9 mouse cellular contexts compared by ENCODE assay signal in genomic region chr16:96718221-96718620, GRCm38 (mm10).
DNase-seq lines count a peak whose midpoint lies in the region; ATAC-seq lines count a peak whose summit lies in the region.
"Had no signal": no experiment of that assay in that cellular context is flagged by ENCODE, and none has a peak within 500 bp of the region (broad histone marks: within the 10 kb centered on the region; RNA-seq: fewer than 3 reads in every experiment).

No protein-coding gene starts in this region.

- H3K4me1 ChIP-seq in hindbrain, embryonic 11.5 days (replicated peaks; ENCODE audit: control insufficient read depth, insufficient read depth, low read length), result no peaks in the 10 kb centered on the region
- H3K4me1 ChIP-seq in hindbrain, embryonic 14.5 days (replicated peaks; ENCODE audit: control insufficient read depth, insufficient read depth, low read length), result peaks cover 12% of the 10 kb centered on the region

- no peak for ATAC-seq in hindbrain, embryonic 11.5 days (ENCODE audit: low FRiP score)
- ATAC-seq in hindbrain, embryonic 14.5 days (ENCODE audit: low FRiP score), result no peak
- ATAC-seq in hematopoietic stem cell, adult 5-6 weeks (replicated peaks in 1 of 2; ENCODE audit: insufficient read depth in 1 of 2, low FRiP score in 2 of 2, low TSS enrichment in 1 of 2, low read depth in 1 of 2, poor library complexity in 2 of 2, severe bottlenecking in 2 of 2), result peak; percentile 32 to 42; a peak in 1 of 4 replicates
- ATAC-seq: activated CD4-positive, CD25-positive, alpha-beta regulatory T cell, adult 4 months had no signal

- no peak overlapping the region for H3K27ac ChIP-seq in hindbrain, embryonic 11.5 days (ENCODE audit: low read depth, low read length)
- no peak overlapping the region for H3K27ac ChIP-seq in hindbrain, embryonic 14.5 days

- no peak overlapping the region for H3K4me3 ChIP-seq in hindbrain, embryonic 11.5 days (ENCODE audit: low read depth, low read length)
- no peak overlapping the region for H3K4me3 ChIP-seq in hindbrain, embryonic 14.5 days (replicated peaks; ENCODE audit: low read length)

- no peaks in the 10 kb centered on the region for H3K36me3 ChIP-seq in hindbrain, embryonic 11.5 days (ENCODE audit: control insufficient read depth, insufficient read depth, low read length)
- peaks cover 10% of the 10 kb centered on the region for H3K36me3 ChIP-seq in hindbrain, embryonic 14.5 days (replicated peaks; ENCODE audit: control insufficient read depth, insufficient read depth)

- peak; percentile 56 for DNase-seq in hindbrain, embryonic 11.5 days (ENCODE audit: low spot score)
- DNase-seq in hindbrain, embryonic 14.5 days (ENCODE audit: low spot score), result no peak
- DNase-seq in 3T3-L1 (ENCODE audit: low read depth, low spot score) (peak; percentile 6), NIH3T3 (ENCODE audit: low read depth) (peak; percentile 2)
- DNase-seq in urinary bladder, postnatal 10 days (ENCODE audit: low spot score), result no peak
- no peak for DNase-seq in left cerebral cortex, adult 18-20 months (ENCODE audit: low spot score in 2 of 2)
- no peak for DNase-seq in left cerebral cortex, adult 11 months (ENCODE audit: low spot score)

- no peak overlapping the region for H3K4me2 ChIP-seq in hindbrain, embryonic 11.5 days (replicated peaks; ENCODE audit: low read depth, low read length)
- no peak overlapping the region for H3K4me2 ChIP-seq in hindbrain, embryonic 14.5 days (replicated peaks)

- H3K9ac ChIP-seq in hindbrain, embryonic 11.5 days (ENCODE audit: low read depth, low read length), result no peak overlapping the region
- H3K9ac ChIP-seq in hindbrain, embryonic 14.5 days, result no peak overlapping the region

- H3K27me3 ChIP-seq in hindbrain, embryonic 11.5 days (ENCODE audit: control insufficient read depth, insufficient read depth, low read length), result no peaks in the 10 kb centered on the region
- no peaks in the 10 kb centered on the region for H3K27me3 ChIP-seq in hindbrain, embryonic 14.5 days (ENCODE audit: control insufficient read depth, insufficient read depth, low read length)

- no peaks in the 10 kb centered on the region for H3K9me3 ChIP-seq in hindbrain, embryonic 11.5 days (ENCODE audit: control insufficient read depth, low read length)
- no peaks in the 10 kb centered on the region for H3K9me3 ChIP-seq in hindbrain, embryonic 14.5 days (ENCODE audit: control insufficient read depth, low read length)

- 13% methylated on average over 2 of the region's 2 CpGs for WGBS in hindbrain, embryonic 11.5 days
- 18% methylated on average over 2 of the region's 2 CpGs for whole genome bisulfite sequencing in hindbrain, embryonic 14.5 days

Comparison
In these comparisons a context has a peak if more than half of its experiments do, and no peak if none do; other contexts are left out.
1. DNase-seq: peak in hindbrain, embryonic 11.5 days (single experiment), 3T3-L1 (single experiment) and NIH3T3 (single experiment); none in hindbrain, embryonic 14.5 days (single experiment), urinary bladder, postnatal 10 days (single experiment), left cerebral cortex, adult 18-20 months (0 of 2) and left cerebral cortex, adult 11 months (single experiment).
2. ATAC-seq: peak in hematopoietic stem cell, adult 5-6 weeks (2 of 2); none in hindbrain, embryonic 11.5 days (single experiment) and hindbrain, embryonic 14.5 days (single experiment).